Mouse (Mus musculus) splenic B cell, adult 2 months (primary cell): ENCODE data around the gene Akap13.
"Not testable (repeated sequence)": the region's sequence is repeated elsewhere in the genome, so short reads cannot be mapped to it uniquely, and the experiment has no call there.

Experiments
- DNase-seq: peaks from one replicate; pipeline ENCODE4 v3.0.0-alpha.2; 2011; ENCODE audit warnings: low read depth, low spot score
- H3K27me3 ChIP-seq: 2 replicates; pipeline ENCODE4 v1.6.1; 2012; ENCODE audit warnings: mild to moderate bottlenecking, low read length, moderate library complexity, mixed read lengths; ENCODE audit not compliant: control insufficient read depth, poor library complexity, insufficient read depth, severe bottlenecking
- H3K36me3 ChIP-seq: 2 replicates; pipeline ENCODE4 v1.6.1; 2012; ENCODE audit warnings: mild to moderate bottlenecking, low read length, moderate library complexity, mixed read lengths; ENCODE audit not compliant: control insufficient read depth, poor library complexity, insufficient read depth, severe bottlenecking

Akap13 gene

GRCm38 (mm10) chr7:75744528-75744927, 289.2 kb downstream of the Akap13 start:
- DNase-seq, result no peak
- peaks cover 38% of the 10 kb centered on the region for H3K36me3 ChIP-seq
- no peaks in the 10 kb centered on the region for H3K27me3 ChIP-seq

- Histone ChIP-seq H3K27me3 (no peaks in the 10 kb centered on the region), H3K36me3 (peaks cover 37% of the 10 kb centered on the region)
- DNase-seq, result no peak
These were observed 289.8 kb downstream of the Akap13 start for GRCm38 (mm10) chr7:75744978-75745638.

- H3K27me3 ChIP-seq, DNase-seq: not testable (repeated sequence)
- peaks cover 39% of the 10 kb centered on the region for H3K36me3 ChIP-seq
These were observed 290.6 kb downstream of the Akap13 start for GRCm38 (mm10) chr7:75745969-75746368.

- DNase-seq, result no peak
These were observed 295.2 kb downstream of the Akap13 start for GRCm38 (mm10) chr7:75750581-75750980.

GRCm38 (mm10) chr7:75751161-75751803, 295.9 kb downstream of the Akap13 start:
- DNase-seq, result no peak
- Histone ChIP-seq H3K36me3 (peaks cover 32% of the 10 kb centered on the region), H3K27me3 (no peaks in the 10 kb centered on the region)

More at GRCm38 (mm10) chr7:75750581-75750980, 295.2 kb downstream of the Akap13 start:
- Histone ChIP-seq H3K27me3 (no peaks in the 10 kb centered on the region), H3K36me3 (peaks cover 35% of the 10 kb centered on the region)

- no peak for DNase-seq
- Histone ChIP-seq H3K36me3 (peaks cover 28% of the 10 kb centered on the region), H3K27me3 (no peaks in the 10 kb centered on the region)
These were observed 297.3 kb downstream of the Akap13 start for GRCm38 (mm10) chr7:75752442-75753191.

- no peak for DNase-seq
- Histone ChIP-seq H3K36me3 (peaks cover 28% of the 10 kb centered on the region), H3K27me3 (no peaks in the 10 kb centered on the region)
These were observed 298.0 kb downstream of the Akap13 start for GRCm38 (mm10) chr7:75753192-75753783.

- Histone ChIP-seq H3K27me3 (no peaks in the 10 kb centered on the region), H3K36me3 (peaks cover 18% of the 10 kb centered on the region)
- DNase-seq, result no peak
These were observed 299.5 kb downstream of the Akap13 start for GRCm38 (mm10) chr7:75754587-75755499.

GRCm38 (mm10) chr7:75755861-75756449, 300.6 kb downstream of the Akap13 start:
- DNase-seq, result no peak
- H3K27me3 ChIP-seq, result no peaks in the 10 kb centered on the region
- peaks cover 12% of the 10 kb centered on the region for H3K36me3 ChIP-seq

- H3K36me3 ChIP-seq, result peaks cover under 1% of the 10 kb centered on the region; the same call in 1 of the 2 replicates
- no peaks in the 10 kb centered on the region for H3K27me3 ChIP-seq
- no peak for DNase-seq
These were observed 304.7 kb downstream of the Akap13 start for GRCm38 (mm10) chr7:75759992-75760514.

- H3K36me3 ChIP-seq, DNase-seq, H3K27me3 ChIP-seq: not testable (repeated sequence)
These were observed 305.5 kb downstream of the Akap13 start for GRCm38 (mm10) chr7:75760661-75761319.

GRCm38 (mm10) chr7:75762225-75762624, 306.9 kb downstream of the Akap13 start:
- not testable (repeated sequence) for H3K27me3 ChIP-seq, H3K36me3 ChIP-seq, DNase-seq

- not testable (repeated sequence) for DNase-seq, H3K36me3 ChIP-seq, H3K27me3 ChIP-seq
These were observed 311.9 kb downstream of the Akap13 start for GRCm38 (mm10) chr7:75767080-75767769.
